Mouse (Mus musculus) G1E (cell line): ENCODE measurements around the gene Card9. TPM values are rescaled to one million over a fixed set of nuclear protein-coding genes. Genes with fewer than 3 reads are reported as not detected.

ENCODE experiments used
- ATAC-seq: 2 replicates; pipeline ENCODE4 v1.8.0; 2016; ENCODE audit warnings: mild to moderate bottlenecking; ENCODE audit not compliant: insufficient number of reproducible peaks, poor library complexity, low FRiP score, severe bottlenecking; ENCODE audit errors: extremely low read depth
- DNase-seq: peaks from one replicate; pipeline ENCODE4 v3.0.0; 2012; ENCODE audit warnings: low spot score
- H3K27me3 ChIP-seq: 2 replicates; pipeline ENCODE4 v1.6.1; 2012; ENCODE audit warnings: mild to moderate bottlenecking, low read length, inconsistent platforms; ENCODE audit not compliant: insufficient read depth
- H3K36me3 ChIP-seq: replicated peaks from 2 replicates; pipeline ENCODE3; 2012; ENCODE audit warnings: mild to moderate bottlenecking, inconsistent platforms
- H3K4me1 ChIP-seq: 2 replicates; pipeline ENCODE4 v1.6.1; 2012; ENCODE audit warnings: low read depth, low read length, inconsistent platforms, mixed read lengths; ENCODE audit not compliant: insufficient read depth
- H3K4me3 ChIP-seq: 2 replicates; pipeline ENCODE4 v1.5.1; 2012; ENCODE audit warnings: low read depth, mild to moderate bottlenecking, inconsistent platforms, low read length, moderate library complexity, mixed read lengths
- H3K9me3 ChIP-seq: replicated peaks from 2 replicates; pipeline ENCODE4 v1.6.1; 2012; ENCODE audit warnings: inconsistent platforms
- CTCF ChIP-seq: IDR thresholded peaks from 2 replicates; pipeline ENCODE4 v1.5.1; 2012; ENCODE audit warnings: low read depth, low read length, inconsistent platforms, mixed read lengths
- GATA1 ChIP-seq: IDR thresholded peaks from 2 replicates; pipeline ENCODE4 v1.6.1; 2012; ENCODE audit warnings: borderline replicate concordance, low read length, inconsistent platforms, mixed read lengths
- GATA2 ChIP-seq: IDR thresholded peaks from 2 replicates; pipeline ENCODE4 v1.6.1; 2012; ENCODE audit warnings: low read depth, low read length, inconsistent platforms, borderline replicate concordance
- POLR2AphosphoS5 ChIP-seq: IDR thresholded peaks from 2 replicates; pipeline ENCODE4 v1.6.1; 2012; ENCODE audit warnings: low read depth, low read length, inconsistent platforms; ENCODE audit not compliant: insufficient replicate concordance
- TAL1 ChIP-seq: conservative IDR thresholded peaks from 2 replicates; pipeline ENCODE4 v1.6.1; 2012; ENCODE audit warnings: low read depth, low read length, inconsistent platforms, mixed read lengths
- polyA plus RNA-seq: library from polyadenylated mRNA; stranded (reverse); fragments of >175 nt; gene quantifications from 2 replicates; pipeline ENCODE4 v1.2.3, GENCODE M21; 2012
- total RNA-seq, 2 experiments: library from RNA; stranded (forward) in 1 of 2; stranded (reverse) in 1 of 2; fragments of 200-1000 nt in 1 of 2; fragments of >200 nt in 1 of 2; fragmentation: Nextera tagmentation in 1 of 2; gene quantifications; 2 replicates each; pipeline ENCODE4 v1.2.3; 2014 to 2017

Card9 gene
- total and polyA plus RNA-seq, 3 experiments = 0.16 to 0.38 TPM; not detected in 1

- H3K4me1 ChIP-seq = peaks cover 34% of the 10 kb centered on the region
- TF ChIP-seq GATA2 (no peak), POLR2AphosphoS5 (no peak), TAL1 (no peak), CTCF (no peak), GATA1 (no peak)
- DNase-seq = no peak
- H3K4me3 ChIP-seq = no peak overlapping the region
- no peaks in the 10 kb centered on the region for H3K9me3 ChIP-seq
- H3K36me3 ChIP-seq = peaks cover 38% of the 10 kb centered on the region
- no peak for ATAC-seq
- peaks cover 27% of the 10 kb centered on the region for H3K27me3 ChIP-seq
Measured at GRCm38 (mm10) chr2:26348241-26348640, 12.5 kb downstream of the Card9 start.

DNA sequence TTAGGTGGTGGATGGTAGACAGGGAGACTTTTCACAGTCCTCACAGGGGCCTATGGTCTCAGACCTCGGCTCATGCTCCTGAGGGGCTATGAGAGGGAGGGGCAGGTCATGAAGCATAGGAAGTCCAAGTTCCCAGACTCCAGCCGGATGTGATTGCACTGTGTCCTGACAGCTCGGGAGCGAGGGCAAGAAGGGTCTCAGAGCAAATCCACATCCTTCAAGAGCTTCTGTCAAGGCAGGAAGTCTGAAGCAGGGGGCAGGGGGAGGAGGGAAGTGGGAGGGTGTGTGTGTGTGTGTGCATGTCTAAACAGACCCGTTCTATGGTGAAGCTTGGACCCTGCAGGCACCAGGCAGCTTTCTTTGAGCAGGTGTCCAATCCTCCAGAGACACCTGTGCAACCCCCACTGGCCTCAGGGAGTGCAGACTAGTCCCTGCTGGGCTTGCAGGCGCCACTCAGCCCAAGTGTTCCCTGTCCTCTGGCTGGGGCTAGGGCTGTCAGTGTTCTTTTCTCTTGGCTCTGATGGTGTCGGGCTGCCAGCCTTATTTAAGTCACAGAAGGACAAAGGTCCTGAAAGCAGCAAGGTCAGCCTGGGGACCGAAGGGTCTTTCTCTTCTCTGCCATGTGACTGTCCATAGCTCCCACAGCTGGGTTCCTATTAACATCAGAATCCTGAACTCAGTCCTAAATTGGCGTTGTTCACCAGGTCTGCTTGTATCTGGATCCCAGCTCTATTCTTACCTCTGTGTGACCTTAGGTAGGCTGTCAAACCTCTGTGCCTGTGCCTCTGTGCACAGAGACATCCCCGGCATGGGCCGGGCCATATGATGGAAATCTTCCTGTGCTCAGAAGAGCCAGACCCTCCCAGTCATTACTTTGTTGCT lies 17.9 kb downstream of the Card9 start:
- Histone ChIP-seq H3K4me3 (no peak overlapping the region), H3K9me3 (no peaks in the 10 kb centered on the region), H3K4me1 (no peaks in the 10 kb centered on the region), H3K36me3 (peaks cover 9% of the 10 kb centered on the region), H3K27me3 (peaks cover 76% of the 10 kb centered on the region)
- TF ChIP-seq TAL1 (no peak), CTCF (no peak), GATA2 (no peak), POLR2AphosphoS5 (no peak), GATA1 (no peak)
- no peak for DNase-seq
- no peak for ATAC-seq

DNA sequence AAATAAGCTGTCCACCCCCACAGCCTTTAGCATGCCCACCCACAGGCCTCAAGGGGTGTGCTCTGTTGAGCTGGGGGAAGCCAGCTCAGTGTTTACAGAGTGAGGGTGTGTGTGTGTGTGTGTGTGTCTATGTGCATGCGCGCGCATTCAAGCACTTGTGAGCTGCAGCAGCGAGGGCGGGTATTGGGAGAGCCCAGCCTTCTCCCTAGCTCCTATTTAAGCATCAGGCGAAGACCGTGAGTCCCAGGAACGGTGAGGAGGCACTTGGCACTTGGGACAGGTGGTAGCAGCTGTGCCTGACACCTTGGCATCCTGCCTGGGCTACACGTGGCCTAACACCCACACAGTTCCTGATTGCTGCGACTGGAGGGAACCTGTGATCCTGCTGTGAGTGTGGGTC lies 18.7 kb downstream of the Card9 start:
- DNase-seq = no peak
- Histone ChIP-seq H3K27me3 (peaks cover 76% of the 10 kb centered on the region), H3K4me1 (no peaks in the 10 kb centered on the region), H3K9me3 (no peaks in the 10 kb centered on the region), H3K4me3 (no peak overlapping the region), H3K36me3 (peaks cover under 1% of the 10 kb centered on the region)
- no peak for ATAC-seq
- TF ChIP-seq GATA2 = no peak
- no peak for TF ChIP-seq GATA1
- TF ChIP-seq POLR2AphosphoS5 = no peak
- TF ChIP-seq CTCF = no peak
- no peak for TF ChIP-seq TAL1

GRCm38 (mm10) chr2:26341510-26341981 lies 19.2 kb downstream of the Card9 start:
- Histone ChIP-seq H3K4me1 (no peaks in the 10 kb centered on the region), H3K36me3 (no peaks in the 10 kb centered on the region)
- TF ChIP-seq GATA2 = no peak
- TF ChIP-seq GATA1 = no peak
- no peak for TF ChIP-seq POLR2AphosphoS5
- TF ChIP-seq CTCF = no peak
- TF ChIP-seq TAL1 = no peak

GRCm38 (mm10) chr2:26339204-26339551 lies 21.5 kb downstream of the Card9 start:
- no peak for TF ChIP-seq POLR2AphosphoS5
- peaks cover 59% of the 10 kb centered on the region for H3K27me3 ChIP-seq

More at GRCm38 (mm10) chr2:26341510-26341981, 19.2 kb downstream of the Card9 start:
- Histone ChIP-seq H3K9me3 (no peaks in the 10 kb centered on the region), H3K4me3 (no peak overlapping the region), H3K27me3 (peaks cover 76% of the 10 kb centered on the region)
- ATAC-seq (no peak), DNase-seq (no peak)

GRCm38 (mm10) chr2:26338302-26339203 lies 22.2 kb downstream of the Card9 start:
- H3K4me3 ChIP-seq = no peak overlapping the region

More at GRCm38 (mm10) chr2:26339204-26339551, 21.5 kb downstream of the Card9 start:
- DNase-seq = no peak
- ATAC-seq = no peak
- Histone ChIP-seq H3K36me3 (no peaks in the 10 kb centered on the region), H3K4me1 (no peaks in the 10 kb centered on the region), H3K4me3 (no peak overlapping the region), H3K9me3 (no peaks in the 10 kb centered on the region)

More at GRCm38 (mm10) chr2:26338302-26339203, 22.2 kb downstream of the Card9 start:
- TF ChIP-seq GATA1 = no peak
- no peak for TF ChIP-seq CTCF
- no peak for TF ChIP-seq GATA2
- no peak for TF ChIP-seq POLR2AphosphoS5
- TF ChIP-seq TAL1 = no peak
- Histone ChIP-seq H3K27me3 (peaks cover 53% of the 10 kb centered on the region), H3K9me3 (no peaks in the 10 kb centered on the region), H3K4me1 (no peaks in the 10 kb centered on the region), H3K36me3 (no peaks in the 10 kb centered on the region)
- no peak for ATAC-seq
- DNase-seq = no peak
